Mouse (Mus musculus) kidney, embryonic 14.5 days (tissue): Measurements from ENCODE around the gene Rbm14. TPM values are rescaled to one million over a fixed set of nuclear protein-coding genes. Genes with fewer than 3 reads are reported as not detected.
"Not testable (repeated sequence)": the region's sequence is repeated elsewhere in the genome, so short reads cannot be mapped to it uniquely, and the experiment has no call there.

Source experiments
- ATAC-seq: fragments of 200-750 bp; cut with Nextera tagmentation; 2 replicates; pipeline ENCODE4 v1.8.0; 2017; ENCODE audit warnings: moderate number of reproducible peaks, mild to moderate bottlenecking, moderate TSS enrichment, moderate library complexity; ENCODE audit not compliant: low FRiP score, low TSS enrichment
- H3K27ac ChIP-seq: fragments of 300-500 bp; sonication (generic); 2 replicates; pipeline ENCODE4 v1.5.1; 2014; ENCODE audit warnings: low read depth, mild to moderate bottlenecking, low read length, moderate library complexity, mixed read lengths
- H3K27me3 ChIP-seq: fragments of 300-500 bp; sonication (generic); 2 replicates; pipeline ENCODE4 v1.6.1; 2014; ENCODE audit warnings: mild to moderate bottlenecking, low read length; ENCODE audit not compliant: control insufficient read depth, insufficient read depth
- H3K36me3 ChIP-seq: fragments of 300-500 bp; sonication (generic); 2 replicates; pipeline ENCODE4 v1.6.1; 2014; ENCODE audit warnings: low read length, mixed read lengths; ENCODE audit not compliant: control insufficient read depth, insufficient read depth
- H3K4me1 ChIP-seq: fragments of 300-500 bp; sonication (generic); 2 replicates; pipeline ENCODE4 v1.6.1; 2014; ENCODE audit warnings: low read length, mixed read lengths; ENCODE audit not compliant: control insufficient read depth, insufficient read depth
- H3K4me2 ChIP-seq: fragments of 300-500 bp; sonication (generic); replicated peaks from 2 replicates; pipeline ENCODE4 v1.6.1; 2014; ENCODE audit warnings: low read depth, mild to moderate bottlenecking, low read length
- H3K4me3 ChIP-seq: fragments of 300-500 bp; sonication (generic); 2 replicates; pipeline ENCODE4 v1.5.1; 2014; ENCODE audit warnings: mild to moderate bottlenecking, low read length
- H3K9ac ChIP-seq: fragments of 300-500 bp; sonication (generic); 2 replicates; pipeline ENCODE4 v1.6.1; 2014; ENCODE audit warnings: low read depth, mild to moderate bottlenecking, low read length, moderate library complexity
- H3K9me3 ChIP-seq: fragments of 300-500 bp; sonication (generic); 2 replicates; pipeline ENCODE4 v1.6.1; 2016; ENCODE audit warnings: low read length; ENCODE audit not compliant: control insufficient read depth
- WGBS: fragments of 180-500 bp; shearing (Covaris S2); extraction: QIAGEN DNeasy Blood & Tissue Kit; methylation state at CpG from one replicate; pipeline ENCODE4 v1.1.7; 2014; 5-methylcytosine and 5-hydroxymethylcytosine counted together
- polyA plus RNA-seq: library from polyadenylated mRNA; unstranded; fragments of >200 nt; fragmentation: Nextera tagmentation; extraction: Ambion mirVana; gene quantifications from 2 replicates; pipeline ENCODE4 v1.2.1, GENCODE M21; 2014

Gene Rbm14
- polyA plus RNA-seq, 1 experiment from 2014 or later: 102 TPM

DNA sequence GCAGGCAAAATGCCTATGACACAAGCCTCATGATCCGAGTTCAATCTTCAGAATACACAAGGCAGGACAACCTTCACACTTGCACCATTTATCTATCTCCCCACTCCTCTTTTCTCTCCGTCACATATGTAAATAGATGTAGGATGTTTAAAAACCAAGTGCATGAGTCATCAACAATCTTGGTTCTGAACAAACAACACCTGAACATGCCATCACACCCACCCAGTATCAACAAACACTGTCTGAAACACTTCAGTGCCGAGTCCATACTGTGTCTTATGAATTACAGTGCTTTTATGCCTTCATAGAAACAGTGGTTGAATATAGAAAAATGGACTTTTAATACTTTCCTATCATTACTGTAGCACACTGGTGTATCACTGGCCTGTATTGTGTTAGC lies 38.6 kb downstream of the Rbm14 start:
- Histone ChIP-seq H3K27ac (no peak overlapping the region), H3K4me2 (no peak overlapping the region), H3K27me3 (no peaks in the 10 kb centered on the region), H3K4me1 (no peaks in the 10 kb centered on the region), H3K4me3 (no peak overlapping the region), H3K9ac (no peak overlapping the region), H3K9me3 (no peaks in the 10 kb centered on the region), H3K36me3 (peaks cover 88% of the 10 kb centered on the region)
- ATAC-seq: no peak
- WGBS: 92% methylated on average over 3 of the region's 3 CpGs

DNA sequence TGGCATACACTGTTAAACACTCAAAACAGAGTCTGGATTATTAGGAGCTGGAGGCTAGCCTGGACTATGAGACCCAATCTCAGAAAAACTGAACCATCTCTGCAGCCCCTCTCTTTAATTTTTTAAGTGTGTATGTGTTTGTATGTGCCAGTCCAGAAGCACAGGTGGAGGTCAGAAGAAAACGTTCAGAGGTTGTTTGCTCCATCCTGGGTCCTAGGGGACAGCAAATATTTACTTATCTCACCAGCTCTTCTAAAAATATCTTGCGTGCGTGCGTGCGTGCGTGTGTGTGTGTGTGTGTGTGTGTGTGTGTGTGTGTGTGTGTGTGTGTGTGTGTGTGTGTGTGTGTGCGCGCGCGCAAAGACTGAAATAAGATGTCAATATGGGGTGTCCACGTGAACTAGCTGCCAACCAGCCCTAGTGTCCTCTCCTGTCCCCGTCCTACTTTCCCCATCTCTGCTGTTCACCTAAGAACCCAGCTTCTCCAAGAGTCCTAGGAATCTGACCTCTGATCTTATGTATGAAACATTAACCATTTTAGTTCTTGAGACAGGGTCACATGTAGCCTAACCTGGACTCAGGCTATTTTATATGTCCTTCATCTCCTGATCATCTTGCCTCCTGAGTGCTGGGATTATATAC lies 43.8 kb downstream of the Rbm14 start:
- Histone ChIP-seq H3K9ac (no peak overlapping the region), H3K27me3 (no peaks in the 10 kb centered on the region), H3K36me3 (peaks cover 82% of the 10 kb centered on the region), H3K4me1 (no peaks in the 10 kb centered on the region), H3K27ac (no peak overlapping the region), H3K9me3 (no peaks in the 10 kb centered on the region), H3K4me3 (no peak overlapping the region), H3K4me2 (no peak overlapping the region)
- ATAC-seq: no peak
- 86% methylated on average over 12 of the region's 12 CpGs for WGBS

DNA sequence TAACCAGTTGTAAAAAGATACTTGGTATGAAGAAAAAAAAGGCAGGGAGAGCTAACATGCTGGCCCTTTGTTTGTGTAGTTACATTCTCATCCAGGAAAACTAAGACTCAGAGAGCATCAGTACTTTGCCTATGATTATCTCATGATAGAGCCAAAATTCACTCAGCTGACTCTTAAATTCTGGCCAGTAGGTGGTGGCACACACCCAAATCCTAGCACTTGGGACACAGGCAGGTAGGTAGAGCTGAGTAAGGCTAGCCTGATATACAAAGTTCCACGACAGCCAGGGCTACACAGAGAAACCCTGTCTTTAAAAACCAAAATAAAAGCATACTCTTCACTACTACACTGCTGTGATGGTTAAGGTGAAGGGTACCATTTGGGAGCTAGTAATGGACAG lies 48.6 kb downstream of the Rbm14 start:
- Histone ChIP-seq H3K27ac (no peak overlapping the region), H3K36me3 (peaks cover 67% of the 10 kb centered on the region), H3K4me3 (no peak overlapping the region), H3K4me2 (no peak overlapping the region), H3K9me3 (no peaks in the 10 kb centered on the region), H3K4me1 (peaks cover 11% of the 10 kb centered on the region), H3K9ac (no peak overlapping the region), H3K27me3 (no peaks in the 10 kb centered on the region)
- no peak for ATAC-seq
- WGBS: 65% methylated on average over 1 of the region's 1 CpGs

- H3K4me3 ChIP-seq, H3K27me3 ChIP-seq, H3K4me2 ChIP-seq, H3K9ac ChIP-seq, H3K27ac ChIP-seq, ATAC-seq, H3K9me3 ChIP-seq: not testable (repeated sequence)
- Histone ChIP-seq H3K4me1 (peaks cover 16% of the 10 kb centered on the region), H3K36me3 (peaks cover 56% of the 10 kb centered on the region)
- WGBS: 90% methylated on average over 8 of the region's 8 CpGs
These were observed 50.9 kb downstream of the Rbm14 start for GRCm38 (mm10) chr19:4760544-4760943.

DNA sequence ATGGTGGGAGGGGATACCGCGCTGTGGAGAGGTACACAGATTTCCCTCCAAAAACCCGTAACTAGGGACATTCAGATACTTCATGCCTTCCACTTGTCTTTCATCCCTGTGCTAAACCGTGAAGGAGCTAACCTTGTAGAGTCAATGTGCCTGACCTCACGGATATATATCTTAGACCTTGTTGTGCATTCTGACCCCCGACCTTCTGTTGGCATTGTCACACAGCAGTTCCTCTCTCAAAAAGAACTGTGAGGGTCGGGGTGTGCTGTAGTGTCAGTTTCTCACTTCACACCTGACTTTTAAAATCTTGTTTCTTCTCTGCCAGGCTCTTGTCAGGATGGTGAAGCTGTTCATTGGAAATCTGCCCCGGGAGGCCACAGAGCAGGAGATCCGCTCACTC lies 54.5 kb downstream of the Rbm14 start:
- peak overlapping the region; percentile 92 for H3K27ac ChIP-seq
- ATAC-seq: no peak
- peaks cover 27% of the 10 kb centered on the region for H3K36me3 ChIP-seq
- H3K27me3 ChIP-seq: no peaks in the 10 kb centered on the region
- peak overlapping the region; percentile 79 for H3K9ac ChIP-seq
- H3K4me2 ChIP-seq: peak overlapping the region; percentile 60
- peaks cover 16% of the 10 kb centered on the region for H3K4me1 ChIP-seq
- no peaks in the 10 kb centered on the region for H3K9me3 ChIP-seq
- H3K4me3 ChIP-seq: peak overlapping the region; percentile 74
- 2% methylated on average over 9 of the region's 9 CpGs for WGBS

DNA sequence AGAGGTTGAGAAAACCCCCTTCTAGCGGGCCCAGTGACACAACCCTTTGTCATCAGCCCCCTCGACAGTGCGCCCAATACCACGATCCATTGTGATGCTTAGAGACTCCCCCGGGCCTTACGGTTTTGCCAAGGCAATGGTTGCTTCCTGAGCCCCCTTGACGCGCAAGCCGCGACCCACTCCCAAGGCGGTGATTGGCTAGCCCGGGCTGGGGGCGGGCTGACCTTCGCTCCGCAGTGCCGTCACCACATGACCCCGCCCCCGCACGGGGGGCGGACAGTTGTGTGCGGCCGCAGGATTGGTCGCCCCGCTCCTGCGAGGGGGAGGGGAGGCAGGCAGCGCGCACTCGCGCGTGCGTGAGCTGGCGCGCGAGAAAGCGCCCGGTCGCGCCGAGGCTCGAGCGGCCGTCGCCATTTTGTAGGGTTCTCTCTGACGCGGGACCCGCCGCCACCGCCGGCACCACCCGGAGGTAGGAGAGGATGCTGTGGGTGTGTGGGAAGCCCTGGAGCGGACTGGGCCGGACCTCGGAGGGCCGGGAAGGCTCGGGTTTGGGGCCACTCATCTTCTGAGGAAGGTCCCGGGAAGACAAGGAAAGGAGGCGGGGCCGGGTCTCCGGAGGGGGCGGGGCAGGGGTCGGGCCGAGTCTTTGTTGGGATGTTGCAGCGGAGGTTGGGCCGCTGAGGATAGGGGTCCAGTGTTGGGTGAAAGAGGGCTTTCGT lies 55.1 kb downstream of the Rbm14 start, which contains the start of gene Rbm4b:
Gene Rbm4b (plus strand): TSS at position 305 of the 719 bp plus-strand sequence.
- Histone ChIP-seq H3K9me3 (no peaks in the 10 kb centered on the region), H3K4me2 (peak within 1 kb of the TSS; percentile 60), H3K36me3 (peaks cover 22% of the 10 kb centered on the region; the same call in 1 of the 2 replicates), H3K9ac (peak within 1 kb of the TSS; percentile 79), H3K27ac (peak within 1 kb of the TSS; percentile 92), H3K4me1 (peaks cover 16% of the 10 kb centered on the region), H3K4me3 (peak within 1 kb of the TSS; percentile 74), H3K27me3 (no peaks in the 10 kb centered on the region)
- ATAC-seq: peak; percentile 97
- WGBS: under 1% methylated on average over 65 of the region's 65 CpGs

DNA sequence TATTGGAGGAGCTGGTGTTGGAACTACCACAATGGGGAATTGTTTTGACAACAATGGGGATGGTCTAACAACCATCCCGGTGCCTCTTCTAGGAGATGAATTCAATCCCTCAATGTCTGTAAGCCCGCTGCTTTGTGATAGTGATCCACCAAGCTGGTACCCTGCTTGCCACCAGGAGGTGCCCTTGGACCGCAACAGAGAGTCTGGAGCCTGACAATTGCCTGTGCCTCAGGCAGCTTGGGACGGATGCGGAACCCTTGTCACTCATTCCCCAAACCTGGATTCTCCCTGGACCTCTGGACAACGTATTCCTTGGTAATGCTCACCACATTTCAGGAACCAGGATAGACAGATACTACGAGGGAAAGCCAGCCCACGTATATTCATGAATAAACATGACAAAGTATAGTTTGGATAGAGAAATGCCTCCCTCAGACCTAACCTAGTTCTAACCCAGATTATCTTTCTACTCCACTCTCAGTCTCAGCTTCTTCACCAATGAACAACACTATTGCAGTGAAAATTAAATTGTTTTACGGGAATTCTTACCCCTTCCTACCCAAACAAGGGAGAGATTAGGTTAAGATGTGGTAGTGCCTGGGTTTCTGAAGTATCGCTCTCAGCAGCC lies 55.8 kb downstream of the Rbm14 start:
- H3K4me3 ChIP-seq: peak overlapping the region; percentile 74
- peak overlapping the region; percentile 79 for H3K9ac ChIP-seq
- H3K9me3 ChIP-seq: no peaks in the 10 kb centered on the region
- H3K36me3 ChIP-seq: peaks cover 18% of the 10 kb centered on the region; the same call in 1 of the 2 replicates
- peaks cover 16% of the 10 kb centered on the region for H3K4me1 ChIP-seq
- peak overlapping the region; percentile 60 for H3K4me2 ChIP-seq
- H3K27ac ChIP-seq: peak overlapping the region; percentile 88
- WGBS: 0% methylated on average over 10 of the region's 10 CpGs
- peak; percentile 46 for ATAC-seq
- no peaks in the 10 kb centered on the region for H3K27me3 ChIP-seq
